Mouse (Mus musculus) testis, adult 2 months (tissue): ENCODE results near the gene Sh3kbp1. TPM values are rescaled to one million over a fixed set of nuclear protein-coding genes. Genes with fewer than 3 reads are reported as not detected.

ENCODE experiments used
- H3K27ac ChIP-seq: fragments of 200-500 bp; 2 replicates; pipeline ENCODE4 v1.5.1; 2012; ENCODE audit warnings: low read depth, low read length; ENCODE audit not compliant: control insufficient read depth, insufficient read depth
- H3K27me3 ChIP-seq: fragments of 200-500 bp; 2 replicates; pipeline ENCODE4 v1.6.1; 2012; ENCODE audit warnings: mild to moderate bottlenecking, low read length, moderate library complexity; ENCODE audit not compliant: control insufficient read depth, insufficient read depth
- H3K36me3 ChIP-seq: fragments of 200-500 bp; 2 replicates; pipeline ENCODE4 v1.6.1; 2012; ENCODE audit warnings: mild to moderate bottlenecking, low read length; ENCODE audit not compliant: control insufficient read depth, insufficient read depth
- H3K4me1 ChIP-seq: fragments of 200-500 bp; 2 replicates; pipeline ENCODE4 v1.6.1; 2012; ENCODE audit warnings: low read length; ENCODE audit not compliant: control insufficient read depth, insufficient read depth
- H3K4me3 ChIP-seq: fragments of 200-500 bp; 2 replicates; pipeline ENCODE4 v1.5.1; 2012; ENCODE audit warnings: low read depth, mild to moderate bottlenecking, low read length, moderate library complexity, mixed read lengths; ENCODE audit not compliant: control insufficient read depth
- CTCF ChIP-seq: fragments of 200-500 bp; IDR thresholded peaks from 2 replicates; pipeline ENCODE4 v1.5.1; 2012; ENCODE audit warnings: low read depth, mild to moderate bottlenecking, inconsistent platforms, low read length, moderate library complexity; ENCODE audit not compliant: control insufficient read depth, insufficient read depth, insufficient replicate concordance
- POLR2A ChIP-seq: fragments of 200-500 bp; IDR thresholded peaks from 2 replicates; pipeline ENCODE4 v1.6.1; 2012; ENCODE audit warnings: low read depth, mild to moderate bottlenecking, inconsistent platforms, low read length, moderate library complexity; ENCODE audit not compliant: control insufficient read depth
- polyA plus RNA-seq: library from polyadenylated mRNA; depleted of rRNA; stranded (reverse); fragments of >200 nt; gene quantifications from 2 replicates; pipeline ENCODE4 v1.2.3, GENCODE M21; 2012; rRNA removed

The Sh3kbp1 gene
- polyA plus RNA-seq, 1 experiment: 74.8 TPM

DNA sequence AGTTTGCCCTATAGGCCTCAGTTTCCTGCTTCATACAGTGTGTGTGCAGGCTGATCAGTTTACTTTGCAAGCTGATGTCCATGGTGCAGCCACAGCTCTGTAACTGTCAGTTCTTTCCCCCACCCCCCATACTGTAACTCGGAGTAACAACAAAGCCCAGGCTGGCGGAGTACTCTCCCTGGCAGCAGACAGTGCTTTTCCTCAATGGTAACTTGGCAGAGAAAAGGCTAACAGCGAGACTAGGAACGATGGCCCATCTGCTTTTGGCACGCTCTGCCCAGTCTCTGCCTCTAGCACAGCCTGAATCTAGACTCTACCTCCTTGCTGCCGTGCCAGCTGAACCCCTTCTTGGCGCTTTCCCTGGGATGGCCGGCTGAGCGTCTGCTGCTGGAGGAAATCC is 336.9 kb downstream of the Sh3kbp1 start:
- Histone ChIP-seq H3K36me3 (no peaks in the 10 kb centered on the region), H3K27me3 (no peaks in the 10 kb centered on the region), H3K27ac (no peak overlapping the region), H3K4me3 (no peak overlapping the region), H3K4me1 (no peaks in the 10 kb centered on the region)
- no peak for TF ChIP-seq POLR2A
- no peak for TF ChIP-seq CTCF

DNA sequence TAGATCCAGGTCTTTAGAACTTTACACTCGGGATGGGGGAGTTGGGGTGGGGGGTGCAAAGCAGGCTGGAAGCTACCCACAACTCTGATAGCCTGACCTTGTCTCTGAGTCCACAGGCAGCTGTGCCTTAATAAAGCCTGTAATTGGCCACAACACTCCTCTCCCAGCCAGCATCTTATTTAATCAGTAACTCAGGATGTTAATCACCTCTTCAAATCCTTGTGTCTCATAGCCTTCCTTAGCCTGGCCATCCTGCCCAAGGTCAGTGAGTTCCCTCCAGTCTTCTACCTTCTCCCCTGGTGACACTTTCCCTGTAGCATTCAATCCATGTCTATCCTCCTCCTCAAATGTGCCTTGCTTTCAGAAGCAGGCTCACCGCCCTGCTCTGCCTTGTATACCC is 342.0 kb downstream of the Sh3kbp1 start:
- no peak for TF ChIP-seq CTCF
- no peak for TF ChIP-seq POLR2A
- H3K27me3 ChIP-seq: no peaks in the 10 kb centered on the region
- no peaks in the 10 kb centered on the region for H3K36me3 ChIP-seq
- H3K4me3 ChIP-seq: no peak overlapping the region
- no peaks in the 10 kb centered on the region for H3K4me1 ChIP-seq
- H3K27ac ChIP-seq: no peak overlapping the region

GRCm38 (mm10) chrX:159971091-159971779 is 344.2 kb downstream of the Sh3kbp1 start:
- no peaks in the 10 kb centered on the region for H3K36me3 ChIP-seq
- no peak overlapping the region for H3K4me3 ChIP-seq
- no peak overlapping the region for H3K27ac ChIP-seq
- no peaks in the 10 kb centered on the region for H3K27me3 ChIP-seq
- no peaks in the 10 kb centered on the region for H3K4me1 ChIP-seq
- no peak for TF ChIP-seq CTCF
- no peak for TF ChIP-seq POLR2A

DNA sequence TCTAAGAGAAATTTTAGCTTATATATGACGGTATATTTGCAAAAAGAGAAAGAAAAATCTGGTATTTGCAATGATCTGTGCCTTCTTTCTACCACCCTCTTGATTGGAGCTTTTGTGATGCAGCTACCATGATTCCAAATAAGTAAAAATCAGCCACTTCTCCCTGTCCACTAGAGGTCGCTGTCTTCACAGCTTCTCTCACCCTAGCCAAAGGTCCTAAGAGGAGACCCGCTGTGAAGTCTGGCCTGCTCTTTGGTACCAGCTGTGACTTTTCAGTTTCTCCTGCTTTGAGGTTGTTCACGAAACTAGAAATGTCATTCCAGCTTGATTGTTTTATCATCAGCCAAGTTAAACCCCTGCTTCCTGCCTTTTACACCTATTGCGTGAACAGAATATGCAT is 346.7 kb downstream of the Sh3kbp1 start:
- Histone ChIP-seq H3K36me3 (no peaks in the 10 kb centered on the region), H3K27me3 (no peaks in the 10 kb centered on the region), H3K27ac (no peak overlapping the region), H3K4me1 (no peaks in the 10 kb centered on the region), H3K4me3 (no peak overlapping the region)
- TF ChIP-seq POLR2A (no peak), CTCF (no peak)

DNA sequence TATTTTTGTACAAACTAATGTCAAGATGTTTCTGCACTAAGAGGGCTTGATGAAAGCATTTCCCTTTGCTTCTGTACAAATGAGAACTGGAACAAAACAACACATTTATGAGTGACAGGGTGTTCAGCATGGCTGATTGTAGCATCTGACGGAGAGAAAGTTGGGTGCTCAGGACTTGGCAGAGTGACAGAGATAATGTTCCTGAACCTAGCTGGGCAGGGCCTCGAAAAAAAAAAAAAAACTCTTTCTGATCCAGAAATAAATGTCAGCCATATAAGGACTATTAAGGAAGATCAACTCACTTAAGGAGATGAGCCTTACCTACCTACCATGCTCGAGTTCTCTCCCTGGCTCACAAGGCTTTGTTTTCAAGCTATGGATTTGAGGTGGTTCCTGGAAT is 349.2 kb downstream of the Sh3kbp1 start:
- Histone ChIP-seq H3K27me3 (no peaks in the 10 kb centered on the region), H3K4me1 (no peaks in the 10 kb centered on the region), H3K4me3 (no peak overlapping the region), H3K36me3 (no peaks in the 10 kb centered on the region), H3K27ac (no peak overlapping the region)
- TF ChIP-seq POLR2A (no peak), CTCF (no peak)

GRCm38 (mm10) chrX:159988002-159988960 is 361.2 kb downstream of the Sh3kbp1 start, which contains the start of gene Map3k15:
Gene Map3k15 (plus strand): TSS chrX:159988433.
- Histone ChIP-seq H3K4me3 (peak within 1 kb of the TSS; percentile 62), H3K4me1 (no peaks in the 10 kb centered on the region), H3K36me3 (no peaks in the 10 kb centered on the region), H3K27me3 (no peaks in the 10 kb centered on the region), H3K27ac (no peak within 1 kb of the TSS)
- TF ChIP-seq CTCF (peak; percentile 46), POLR2A (no peak)

- Histone ChIP-seq H3K27me3 (no peaks in the 10 kb centered on the region), H3K4me1 (no peaks in the 10 kb centered on the region), H3K36me3 (no peaks in the 10 kb centered on the region), H3K4me3 (no peak overlapping the region), H3K27ac (no peak overlapping the region)
- TF ChIP-seq POLR2A: no peak
- TF ChIP-seq CTCF: no peak
Observed at GRCm38 (mm10) chrX:159995808-159996207, 368.7 kb downstream of the Sh3kbp1 start.

Other genes starting within 250 kb of the Sh3kbp1 start
- 0.78 and 0.99 TPM in 2 replicates for gene Map7d2, start 212.7 kb upstream of the Sh3kbp1 start, polyA plus RNA-seq
- gene Bclaf3, start 100.6 kb upstream of the Sh3kbp1 start, polyA plus RNA-seq: 1.2 and 1.8 TPM in 2 replicates